Mouse (Mus musculus) limb, embryonic 13.5 days (tissue): ENCODE measurements around the gene Arhgap28. TPM values are rescaled to one million over a fixed set of nuclear protein-coding genes. Genes with fewer than 3 reads are reported as not detected.
"Not testable (repeated sequence)": the region's sequence is repeated elsewhere in the genome, so short reads cannot be mapped to it uniquely, and the experiment has no call there.

Experiments
- ATAC-seq: fragments of 200-750 bp; cut with Nextera tagmentation; 2 replicates; pipeline ENCODE4 v1.8.0; 2017; ENCODE audit warnings: low read depth, moderate number of reproducible peaks, moderate TSS enrichment; ENCODE audit not compliant: low FRiP score
- H3K27ac ChIP-seq: fragments of 300-500 bp; sonication (generic); 2 replicates; pipeline ENCODE4 v1.5.1; 2015; ENCODE audit warnings: inconsistent platforms, mild to moderate bottlenecking, moderate library complexity
- H3K27me3 ChIP-seq: fragments of 300-500 bp; sonication (generic); 2 replicates; pipeline ENCODE4 v1.6.1; 2015; ENCODE audit warnings: mild to moderate bottlenecking, inconsistent platforms
- H3K36me3 ChIP-seq: fragments of 300-500 bp; sonication (generic); 2 replicates; pipeline ENCODE4 v1.6.1; 2015; ENCODE audit warnings: inconsistent platforms, mild to moderate bottlenecking, moderate library complexity
- H3K4me1 ChIP-seq: fragments of 300-500 bp; sonication (generic); 2 replicates; pipeline ENCODE4 v1.6.1; 2015; ENCODE audit warnings: inconsistent platforms
- H3K4me2 ChIP-seq: fragments of 300-500 bp; sonication (generic); replicated peaks from 2 replicates; pipeline ENCODE4 v1.6.1; 2015; ENCODE audit warnings: inconsistent platforms, mild to moderate bottlenecking, moderate library complexity
- H3K4me3 ChIP-seq: fragments of 300-500 bp; sonication (generic); 2 replicates; pipeline ENCODE4 v1.5.1; 2015; ENCODE audit warnings: moderate library complexity, mild to moderate bottlenecking, inconsistent platforms
- H3K9ac ChIP-seq: fragments of 300-500 bp; sonication (generic); 2 replicates; pipeline ENCODE4 v1.6.1; 2015; ENCODE audit warnings: mild to moderate bottlenecking, inconsistent platforms
- H3K9me3 ChIP-seq: fragments of 300-500 bp; sonication (generic); 2 replicates; pipeline ENCODE4 v1.6.1; 2016; ENCODE audit warnings: inconsistent platforms
- WGBS: fragments of 180-500 bp; shearing (Covaris S2); methylation state at CpG from one replicate; pipeline ENCODE4 v1.1.7; 2015; 5-methylcytosine and 5-hydroxymethylcytosine counted together
- polyA plus RNA-seq: library from polyadenylated mRNA; unstranded; fragments of >200 nt; fragmentation: Nextera tagmentation; extraction: Ambion mirVana; gene quantifications from 2 replicates; pipeline ENCODE4 v1.2.1, GENCODE M21; 2015

The Arhgap28 gene
- polyA plus RNA-seq, 1 experiment from 2014 or later: 66.1 TPM

DNA sequence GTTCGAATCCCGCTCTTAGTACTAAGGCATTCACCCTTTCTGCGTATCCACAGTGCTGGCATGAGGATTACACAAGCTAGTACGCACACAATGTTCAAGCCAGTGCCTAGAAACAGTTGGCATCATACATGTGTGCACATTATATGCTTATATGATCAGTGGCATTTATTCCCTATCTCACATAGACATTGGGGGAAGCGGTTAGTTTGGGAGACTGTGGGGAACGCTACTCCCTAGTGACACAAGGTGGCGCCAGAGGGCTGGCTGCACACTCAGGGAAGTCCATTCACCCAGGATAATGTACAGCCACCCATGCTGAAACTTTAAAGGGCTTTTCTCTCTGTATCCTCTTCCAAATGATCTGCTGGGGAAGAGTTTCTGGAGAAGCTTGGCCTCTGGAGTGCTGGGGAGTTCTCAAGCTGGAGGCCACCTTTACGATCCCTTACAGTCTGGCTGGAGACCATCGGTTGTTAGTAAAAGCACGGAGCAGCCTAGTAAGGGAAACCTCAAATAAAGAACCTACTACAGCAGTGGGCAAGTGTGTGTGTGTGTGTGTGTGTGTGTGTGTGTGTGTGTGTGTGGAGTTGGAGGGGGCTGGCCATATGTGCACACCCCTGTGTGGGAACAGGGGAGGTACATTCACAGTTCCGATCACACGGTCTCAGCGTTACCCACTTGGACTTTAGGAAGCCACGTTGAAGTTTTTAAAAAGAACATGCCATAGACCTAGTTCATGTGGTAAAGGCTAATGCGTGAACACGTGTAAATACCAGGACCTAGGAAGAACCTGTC lies 142.0 kb downstream of the Arhgap28 start:
- WGBS: 77% methylated on average over 16 of the region's 16 CpGs
- peak; percentile 22; the same call in 1 of the 2 replicates for ATAC-seq
- no peak overlapping the region for H3K4me3 ChIP-seq
- peaks cover 64% of the 10 kb centered on the region for H3K36me3 ChIP-seq
- H3K4me1 ChIP-seq: peaks cover 32% of the 10 kb centered on the region
- H3K9me3 ChIP-seq: no peaks in the 10 kb centered on the region
- no peaks in the 10 kb centered on the region for H3K27me3 ChIP-seq
- H3K4me2 ChIP-seq: no peak overlapping the region
- no peak overlapping the region for H3K27ac ChIP-seq
- H3K9ac ChIP-seq: no peak overlapping the region

DNA sequence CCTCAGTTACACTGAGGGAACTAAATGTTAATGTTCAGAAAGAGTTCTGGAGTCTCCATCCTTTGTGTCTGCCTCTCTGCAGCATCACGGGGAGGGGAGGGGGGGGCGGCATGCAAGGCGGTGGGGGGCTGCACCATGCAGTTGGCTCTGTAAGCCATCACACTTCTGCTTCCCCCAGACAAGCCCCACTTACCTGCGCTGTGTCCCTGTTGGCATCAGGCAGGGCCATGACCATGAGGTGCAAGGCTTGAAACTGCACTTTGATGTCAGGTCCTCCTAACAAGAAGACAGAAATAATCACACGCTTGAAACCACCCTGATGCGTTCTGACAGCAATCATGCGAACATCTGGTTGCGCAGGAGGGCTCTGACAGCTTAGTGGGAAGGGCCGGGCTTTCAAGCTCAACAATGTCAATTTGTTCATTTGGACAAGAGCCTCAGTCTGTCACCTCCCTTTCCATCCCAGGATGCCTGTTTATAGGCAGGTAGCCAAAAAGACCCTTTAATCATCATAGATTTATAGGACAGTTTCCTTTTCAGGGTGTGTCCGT lies 142.8 kb downstream of the Arhgap28 start:
- Histone ChIP-seq H3K36me3 (peaks cover 68% of the 10 kb centered on the region), H3K9me3 (no peaks in the 10 kb centered on the region), H3K4me2 (no peak overlapping the region), H3K4me3 (no peak overlapping the region), H3K27me3 (no peaks in the 10 kb centered on the region), H3K9ac (no peak overlapping the region), H3K4me1 (peaks cover 24% of the 10 kb centered on the region), H3K27ac (no peak overlapping the region)
- WGBS: 90% methylated on average over 10 of the region's 10 CpGs
- ATAC-seq: no peak

DNA sequence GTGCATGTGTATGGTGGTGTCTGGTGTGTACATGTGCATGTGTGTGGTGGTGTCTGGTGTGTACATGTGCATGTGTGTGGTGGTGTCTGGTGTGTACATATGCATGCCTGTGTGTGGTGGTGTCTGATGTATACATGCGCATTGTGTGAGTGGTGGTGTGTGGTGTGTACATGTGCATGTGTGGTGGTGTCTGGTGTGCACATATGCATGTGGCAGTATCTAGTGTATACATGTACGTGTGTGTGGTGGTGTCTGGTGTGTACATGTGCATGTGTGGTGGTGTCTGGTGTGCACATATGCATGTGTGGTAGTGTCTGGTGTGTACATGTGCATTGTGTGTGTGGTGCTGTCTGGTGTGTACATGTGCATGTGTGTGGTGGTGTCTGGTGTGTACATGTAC lies 162.4 kb downstream of the Arhgap28 start:
- WGBS: 95% methylated on average over 2 of the region's 2 CpGs
- not testable (repeated sequence) for H3K9me3 ChIP-seq, H3K27me3 ChIP-seq, H3K9ac ChIP-seq, ATAC-seq, H3K4me3 ChIP-seq, H3K4me2 ChIP-seq, H3K4me1 ChIP-seq, H3K27ac ChIP-seq
- peaks cover 41% of the 10 kb centered on the region for H3K36me3 ChIP-seq

DNA sequence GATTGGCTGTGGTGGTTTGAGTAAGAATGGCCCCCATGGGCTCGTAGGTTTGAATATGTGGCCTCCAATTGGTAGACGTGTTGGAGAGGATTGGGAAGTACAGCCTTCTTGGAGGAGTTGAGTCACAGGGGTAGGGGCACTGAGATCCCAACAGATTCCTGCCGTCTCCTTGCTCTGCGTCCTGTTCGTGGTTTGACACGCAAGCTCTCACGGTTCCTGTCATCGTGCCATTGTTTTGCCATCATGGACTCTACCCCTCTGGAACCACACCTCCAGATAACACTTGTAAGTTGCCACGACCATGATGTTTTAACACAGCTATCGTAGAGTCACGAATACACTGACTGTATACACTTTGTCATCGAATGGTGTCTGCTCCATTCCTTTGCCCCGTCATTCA lies 165.0 kb downstream of the Arhgap28 start:
- Histone ChIP-seq H3K27me3 (no peaks in the 10 kb centered on the region), H3K27ac (no peak overlapping the region), H3K9ac (no peak overlapping the region), H3K4me1 (no peaks in the 10 kb centered on the region), H3K36me3 (peaks cover 34% of the 10 kb centered on the region), H3K4me3 (no peak overlapping the region), H3K4me2 (no peak overlapping the region), H3K9me3 (peaks cover 20% of the 10 kb centered on the region)
- WGBS: 90% methylated on average over 13 of the region's 13 CpGs
- no peak for ATAC-seq

DNA sequence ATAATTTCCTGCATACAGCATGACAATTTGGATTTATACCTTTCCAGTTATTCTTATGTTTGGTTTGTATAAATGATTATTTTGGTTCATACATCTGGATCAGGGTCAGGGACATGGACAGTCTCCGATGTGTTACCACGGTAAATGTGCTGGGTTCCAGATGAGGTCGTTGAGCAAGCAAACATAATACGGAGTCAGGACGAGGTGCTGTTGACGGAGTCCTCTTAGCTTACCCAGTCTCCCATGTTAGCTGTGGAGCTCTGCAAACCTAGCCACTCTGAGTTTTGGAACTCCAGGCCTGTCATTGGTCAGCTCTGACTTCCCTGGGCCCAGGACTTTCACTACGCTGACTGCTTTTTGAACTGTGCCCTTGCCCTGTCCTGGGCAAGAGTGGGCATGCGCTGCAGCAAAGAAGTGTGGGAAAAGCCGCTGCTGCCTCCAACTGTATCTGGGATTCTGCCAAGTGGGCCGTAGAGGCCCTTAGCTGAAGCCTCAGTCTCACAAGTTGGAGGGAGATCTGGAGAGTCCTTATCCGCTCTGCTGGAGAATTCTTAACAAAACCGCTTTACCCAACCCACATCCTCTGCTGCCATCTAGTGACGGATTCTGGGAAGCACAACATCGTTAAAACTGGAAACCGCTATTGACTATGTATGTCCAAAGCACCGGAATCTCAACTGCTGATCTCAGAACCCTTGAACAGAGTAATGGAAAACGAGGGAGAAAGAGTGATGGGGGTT lies 166.4 kb downstream of the Arhgap28 start:
- Histone ChIP-seq H3K27me3 (no peaks in the 10 kb centered on the region), H3K9me3 (peaks cover 20% of the 10 kb centered on the region), H3K4me3 (no peak overlapping the region), H3K4me1 (no peaks in the 10 kb centered on the region), H3K4me2 (no peak overlapping the region), H3K27ac (no peak overlapping the region), H3K9ac (no peak overlapping the region), H3K36me3 (peaks cover 21% of the 10 kb centered on the region)
- 64% methylated on average over 17 of the region's 17 CpGs for WGBS
- 0 out of 2 replicates have a peak, but pooled peaks have one; percentile 19 for ATAC-seq

DNA sequence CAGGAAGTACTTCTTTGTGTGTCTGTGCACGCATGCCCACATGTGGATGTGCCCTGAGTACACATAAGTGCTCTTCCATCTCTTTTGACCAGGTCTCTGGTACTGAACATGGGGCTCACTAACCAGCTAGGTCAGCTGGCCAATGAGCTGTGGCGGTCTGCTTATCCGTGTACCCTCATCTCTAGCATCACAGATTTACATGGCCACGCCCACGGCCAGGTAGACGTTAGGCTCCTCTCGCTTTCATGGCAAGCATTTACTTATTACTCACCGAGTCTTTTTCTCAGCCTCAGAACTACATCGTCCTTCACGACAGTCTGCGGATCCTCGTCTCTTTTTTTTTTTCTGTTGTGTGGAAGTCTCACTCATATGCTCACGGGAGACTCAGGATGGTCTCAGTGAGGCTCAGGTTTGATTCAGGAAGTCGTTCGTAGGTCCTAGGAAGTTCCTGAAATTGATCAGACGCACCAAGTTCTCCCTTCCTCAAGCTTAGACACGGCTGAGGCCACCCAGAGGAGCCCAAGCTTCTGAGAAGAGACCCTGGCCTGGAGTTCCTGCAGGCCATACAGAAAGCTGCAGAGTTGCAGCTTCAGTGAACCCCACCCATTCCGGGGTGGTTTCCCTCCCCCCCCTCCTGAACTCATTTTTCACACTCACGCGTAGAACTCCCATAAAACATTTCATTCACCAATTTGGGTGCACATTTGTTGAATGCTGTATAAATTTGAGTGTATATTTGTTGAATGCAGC lies 167.6 kb downstream of the Arhgap28 start:
- H3K4me3 ChIP-seq: no peak overlapping the region
- H3K9me3 ChIP-seq: peaks cover 20% of the 10 kb centered on the region
- H3K9ac ChIP-seq: no peak overlapping the region
- no peak for ATAC-seq
- H3K27ac ChIP-seq: no peak overlapping the region
- no peaks in the 10 kb centered on the region for H3K27me3 ChIP-seq
- WGBS: 96% methylated on average over 20 of the region's 20 CpGs
- peaks cover 16% of the 10 kb centered on the region for H3K36me3 ChIP-seq
- no peak overlapping the region for H3K4me2 ChIP-seq
- H3K4me1 ChIP-seq: no peaks in the 10 kb centered on the region

DNA sequence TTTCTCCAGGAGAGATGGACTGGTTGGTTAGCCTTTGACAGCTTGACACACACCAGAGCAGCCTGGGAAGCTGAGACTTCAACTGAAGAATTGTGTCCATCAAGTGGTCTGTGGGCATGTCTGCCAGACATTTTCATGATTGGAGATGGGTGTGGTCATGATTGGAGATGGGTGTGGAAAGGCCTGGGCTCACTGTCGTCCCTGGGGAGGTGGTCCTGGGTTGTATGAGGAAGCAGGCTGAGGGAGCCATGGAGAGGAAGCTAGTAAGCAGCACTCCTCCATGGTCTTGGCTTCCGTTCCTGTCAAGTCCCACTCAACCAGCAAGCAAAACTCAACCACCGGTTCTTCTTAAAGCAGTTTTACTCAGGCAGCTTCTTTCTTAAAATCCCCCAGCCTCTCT lies 176.5 kb downstream of the Arhgap28 start:
- Histone ChIP-seq H3K4me3 (no peak overlapping the region), H3K27me3 (no peaks in the 10 kb centered on the region), H3K36me3 (no peaks in the 10 kb centered on the region), H3K27ac (no peak overlapping the region), H3K4me2 (no peak overlapping the region), H3K4me1 (no peaks in the 10 kb centered on the region), H3K9me3 (peaks cover 12% of the 10 kb centered on the region), H3K9ac (no peak overlapping the region)
- WGBS: 89% methylated on average over 3 of the region's 3 CpGs
- ATAC-seq: no peak

DNA sequence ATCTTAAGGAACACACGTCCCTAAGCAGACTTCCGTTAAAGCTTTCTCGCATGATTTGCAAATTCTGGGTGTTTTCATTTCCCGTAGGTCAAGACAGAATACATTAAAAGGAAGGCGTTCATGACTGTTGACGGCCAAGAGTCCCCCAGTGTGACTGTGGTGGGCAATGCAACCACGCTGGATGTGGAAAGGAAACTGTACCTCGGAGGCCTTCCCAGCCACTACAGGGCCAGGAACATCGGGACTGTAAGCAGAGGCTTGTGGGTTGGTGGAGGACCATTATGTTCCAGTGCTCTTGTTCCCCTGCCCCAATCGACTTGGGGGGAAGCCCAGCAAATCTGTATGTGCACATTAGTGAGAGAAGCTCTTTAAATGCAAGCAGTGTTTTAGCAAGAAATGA lies 187.0 kb downstream of the Arhgap28 start:
- WGBS: 96% methylated on average over 10 of the region's 10 CpGs
- Histone ChIP-seq H3K9ac (no peak overlapping the region), H3K9me3 (no peaks in the 10 kb centered on the region), H3K4me2 (no peak overlapping the region), H3K4me1 (no peaks in the 10 kb centered on the region), H3K27me3 (no peaks in the 10 kb centered on the region), H3K36me3 (peaks cover 4% of the 10 kb centered on the region; the same call in 1 of the 2 replicates), H3K4me3 (no peak overlapping the region), H3K27ac (no peak overlapping the region)
- no peak for ATAC-seq

DNA sequence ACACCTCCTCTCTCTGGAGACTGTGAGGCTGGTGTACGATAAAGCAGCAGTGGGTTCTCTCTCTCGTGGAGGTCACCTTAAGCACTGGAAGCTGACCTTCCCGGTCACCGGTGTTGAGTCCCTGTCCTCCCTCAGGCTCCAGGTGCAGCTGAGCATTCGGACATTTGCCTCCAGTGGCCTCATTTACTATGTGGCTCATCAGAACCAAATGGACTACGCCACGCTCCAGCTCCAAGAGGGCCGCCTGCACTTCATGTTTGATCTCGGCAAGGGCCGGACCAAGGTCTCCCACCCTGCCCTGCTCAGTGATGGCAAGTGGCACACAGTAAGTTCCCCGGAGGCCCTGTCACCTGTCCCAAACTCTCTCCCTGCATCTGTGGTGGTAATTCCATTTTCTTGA lies 188.2 kb downstream of the Arhgap28 start:
- 94% methylated on average over 11 of the region's 11 CpGs for WGBS

DNA sequence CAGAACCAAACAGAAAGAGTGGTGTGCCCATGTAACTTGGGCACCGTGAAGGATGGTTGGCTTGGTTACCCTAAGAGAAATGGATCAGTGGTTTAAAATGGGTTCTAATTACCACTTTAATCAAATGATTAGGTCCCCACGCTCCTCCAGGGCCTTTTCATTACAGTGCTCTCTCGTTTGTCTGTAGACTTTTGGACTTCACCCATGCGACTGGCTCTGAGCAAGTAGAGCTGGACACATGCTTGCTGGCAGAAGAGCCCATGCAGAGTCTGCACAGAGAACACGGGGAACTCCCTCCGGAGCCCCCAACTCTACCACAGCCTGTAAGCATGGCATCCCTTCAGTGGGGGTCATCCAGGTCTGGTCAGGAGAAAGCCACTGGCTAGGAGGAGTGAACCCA lies 190.3 kb downstream of the Arhgap28 start:
- Histone ChIP-seq H3K9me3 (no peaks in the 10 kb centered on the region), H3K4me2 (no peak overlapping the region), H3K4me3 (no peak overlapping the region), H3K27me3 (no peaks in the 10 kb centered on the region), H3K9ac (no peak overlapping the region), H3K27ac (no peak overlapping the region), H3K4me1 (no peaks in the 10 kb centered on the region), H3K36me3 (peaks cover 4% of the 10 kb centered on the region; the same call in 1 of the 2 replicates)
- no peak for ATAC-seq
- WGBS: 90% methylated on average over 6 of the region's 6 CpGs

More for the DNA sequence above, 188.2 kb downstream of the Arhgap28 start:
- H3K9me3 ChIP-seq: no peaks in the 10 kb centered on the region
- H3K4me2 ChIP-seq: no peak overlapping the region
- no peak overlapping the region for H3K4me3 ChIP-seq
- no peaks in the 10 kb centered on the region for H3K27me3 ChIP-seq
- H3K27ac ChIP-seq: no peak overlapping the region
- peaks cover 4% of the 10 kb centered on the region; the same call in 1 of the 2 replicates for H3K36me3 ChIP-seq
- H3K4me1 ChIP-seq: no peaks in the 10 kb centered on the region
- H3K9ac ChIP-seq: no peak overlapping the region
- no peak for ATAC-seq

DNA sequence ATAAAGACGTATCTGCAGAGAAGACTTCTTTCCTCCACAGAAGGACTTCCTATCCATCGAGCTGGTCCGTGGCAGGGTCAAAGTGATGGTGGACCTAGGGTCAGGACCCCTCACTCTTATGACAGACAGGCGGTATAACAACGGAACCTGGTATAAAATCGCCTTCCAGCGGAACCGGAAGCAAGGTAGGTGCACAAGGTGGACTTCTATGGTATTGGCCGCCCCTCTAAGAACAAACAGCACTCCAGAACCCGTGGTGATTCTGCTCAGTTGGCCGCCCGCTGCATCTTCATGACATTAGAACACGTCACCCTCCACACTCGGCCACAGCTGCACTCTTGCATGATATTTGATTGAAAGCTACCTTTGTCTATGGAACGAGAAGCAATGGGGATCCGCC lies 194.7 kb downstream of the Arhgap28 start:
- Histone ChIP-seq H3K27me3 (no peaks in the 10 kb centered on the region), H3K4me3 (no peak overlapping the region), H3K4me2 (no peak overlapping the region), H3K9me3 (no peaks in the 10 kb centered on the region), H3K9ac (no peak overlapping the region), H3K4me1 (no peaks in the 10 kb centered on the region), H3K27ac (no peak overlapping the region), H3K36me3 (no peaks in the 10 kb centered on the region)
- WGBS: 94% methylated on average over 16 of the region's 16 CpGs
- ATAC-seq: no peak
